Mouse (Mus musculus) erythroblast, embryonic 14.5 days (primary cell): ENCODE measurements at regions not wholly inside any gene's neighbourhood (a gene's known extent, or its start where the extent isn't known, plus 50 kb on each side); places are given as distances from the start of the nearest gene placed in this dataset.

Experiments used
- GATA1 ChIP-seq: IDR thresholded peaks from 2 replicates; pipeline ENCODE4 v1.6.1; 2012; ENCODE audit warnings: low read length, inconsistent platforms, mixed read lengths
- TAL1 ChIP-seq: IDR thresholded peaks from 3 replicates; pipeline ENCODE4 v1.6.1; 2012; ENCODE audit warnings: low read length, inconsistent platforms, mixed read lengths

DNA sequence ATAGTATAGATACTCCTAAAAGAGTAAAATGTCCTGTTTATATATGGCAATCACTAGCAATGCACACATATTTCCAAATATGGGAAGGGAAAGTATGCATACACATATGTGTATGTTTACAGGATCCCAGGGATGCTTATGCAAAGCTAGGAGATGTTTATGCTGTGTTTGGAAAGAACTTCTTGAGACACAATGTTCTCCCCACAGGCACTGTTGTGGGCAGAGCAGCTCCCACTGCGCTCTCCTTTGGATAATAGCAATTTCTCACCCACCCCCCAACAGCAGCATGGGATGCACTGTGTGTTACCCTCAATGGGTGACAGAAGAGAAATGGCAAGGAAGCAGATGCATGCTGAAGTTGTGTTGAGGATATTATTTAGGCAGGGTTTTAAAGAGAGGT is 491.7 kb upstream of the Pkn2 start:
- TF ChIP-seq GATA1 (no peak), TAL1 (no peak)
